Mouse (Mus musculus) brain, adult 2 months (tissue): Measurements from ENCODE around the gene Ptgs1.

Experiments
- DNase-seq: peaks from one replicate; pipeline ENCODE4 v3.0.0; 2011; ENCODE audit warnings: low read depth, low spot score

Ptgs1 gene

DNA sequence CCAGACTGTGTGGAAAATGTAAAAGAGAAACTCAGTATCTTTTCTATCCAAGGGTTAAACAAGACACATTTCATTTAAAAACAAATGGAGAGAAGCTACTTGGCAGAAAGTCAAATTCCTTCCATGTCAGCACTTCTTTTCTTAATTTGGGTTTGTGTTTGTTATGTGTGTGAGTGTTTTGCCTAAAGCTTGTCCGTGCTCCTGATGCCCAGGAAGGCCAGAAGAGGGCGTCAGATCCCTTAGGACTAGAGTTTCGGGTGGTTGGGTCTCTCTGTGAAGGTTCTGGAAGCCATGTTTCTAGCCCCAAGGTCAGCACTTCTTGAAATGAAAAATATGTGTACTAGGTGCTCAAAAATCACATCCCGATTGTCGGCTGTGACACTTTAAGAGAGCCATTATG is 15.8 kb upstream of the Ptgs1 start:
- peak; percentile 48 for DNase-seq

GRCm38 (mm10) chr2:36215203-36215739 is 15.0 kb upstream of the Ptgs1 start:
- no peak for DNase-seq

DNA sequence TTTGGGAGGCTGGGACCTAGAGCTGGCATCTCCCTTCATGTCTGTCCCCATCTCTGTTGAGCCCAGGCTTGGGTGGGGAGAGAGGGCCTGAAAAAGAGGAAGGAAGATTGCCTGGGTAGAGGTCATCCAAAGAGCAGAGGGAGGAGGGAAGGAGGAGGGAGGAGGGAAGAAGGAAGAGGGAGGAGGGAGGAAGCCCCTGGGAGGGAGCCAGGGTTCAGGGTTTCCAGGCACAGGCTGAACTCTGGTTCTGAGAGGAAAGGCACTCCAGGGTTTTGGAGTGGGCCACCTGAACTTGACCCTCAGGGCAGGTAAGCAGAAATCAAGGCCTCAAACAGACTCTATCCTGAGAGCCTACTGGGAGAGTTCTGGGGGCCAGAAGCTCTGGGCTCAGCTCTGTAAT is 13.7 kb upstream of the Ptgs1 start:
- no peak for DNase-seq

- peak; percentile 30 for DNase-seq
Observed at GRCm38 (mm10) chr2:36216953-36217573, 13.2 kb upstream of the Ptgs1 start.

DNA sequence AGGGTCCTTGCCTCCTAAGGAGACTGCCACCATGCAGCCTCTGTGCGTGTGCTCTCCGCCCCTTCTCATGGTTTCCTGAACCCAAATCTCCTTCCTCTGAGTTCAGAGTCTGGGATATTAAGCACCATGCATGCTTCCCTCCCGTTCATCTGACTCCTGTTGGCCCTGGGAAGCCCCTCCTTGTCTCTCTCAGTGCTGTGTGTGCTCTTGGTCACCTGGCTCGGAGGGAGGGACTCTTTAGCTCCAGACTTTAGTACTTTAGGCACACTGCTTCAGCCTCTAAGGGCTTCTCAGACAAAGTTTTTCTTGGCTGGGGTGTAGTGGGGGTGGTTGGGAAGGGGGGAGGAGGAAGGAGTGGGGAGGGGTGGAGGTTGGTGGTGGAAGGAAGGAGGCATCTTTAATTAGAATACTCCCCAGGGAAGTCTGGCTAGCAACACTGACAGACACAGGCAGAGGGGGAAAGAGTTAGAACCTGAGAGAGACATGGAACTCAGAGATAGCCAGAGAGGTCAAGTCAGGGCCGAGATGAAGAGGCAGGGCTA is 12.5 kb upstream of the Ptgs1 start:
- DNase-seq, result no peak

- no peak for DNase-seq
Observed at GRCm38 (mm10) chr2:36220106-36220505, 10.1 kb upstream of the Ptgs1 start.

DNA sequence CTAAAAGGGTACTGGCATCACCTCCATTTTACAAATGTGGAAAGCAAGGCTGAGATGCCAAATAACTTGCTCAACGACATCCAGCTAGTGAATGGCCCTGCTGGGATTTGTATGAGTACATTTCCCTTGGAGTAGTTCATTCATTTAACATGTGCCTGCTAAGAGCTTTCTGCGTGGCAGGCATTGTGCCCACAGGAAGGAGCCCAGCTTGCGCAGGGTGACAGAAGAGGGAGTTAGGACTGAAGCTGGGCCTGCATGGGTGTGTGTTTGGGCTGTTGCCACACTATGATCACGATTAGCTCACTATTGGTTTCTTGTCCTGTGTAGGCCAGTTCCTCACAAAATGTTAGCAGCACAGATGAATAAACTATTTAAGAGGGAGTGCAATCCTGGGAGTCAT is 9.3 kb upstream of the Ptgs1 start:
- peak; percentile 57 for DNase-seq

DNA sequence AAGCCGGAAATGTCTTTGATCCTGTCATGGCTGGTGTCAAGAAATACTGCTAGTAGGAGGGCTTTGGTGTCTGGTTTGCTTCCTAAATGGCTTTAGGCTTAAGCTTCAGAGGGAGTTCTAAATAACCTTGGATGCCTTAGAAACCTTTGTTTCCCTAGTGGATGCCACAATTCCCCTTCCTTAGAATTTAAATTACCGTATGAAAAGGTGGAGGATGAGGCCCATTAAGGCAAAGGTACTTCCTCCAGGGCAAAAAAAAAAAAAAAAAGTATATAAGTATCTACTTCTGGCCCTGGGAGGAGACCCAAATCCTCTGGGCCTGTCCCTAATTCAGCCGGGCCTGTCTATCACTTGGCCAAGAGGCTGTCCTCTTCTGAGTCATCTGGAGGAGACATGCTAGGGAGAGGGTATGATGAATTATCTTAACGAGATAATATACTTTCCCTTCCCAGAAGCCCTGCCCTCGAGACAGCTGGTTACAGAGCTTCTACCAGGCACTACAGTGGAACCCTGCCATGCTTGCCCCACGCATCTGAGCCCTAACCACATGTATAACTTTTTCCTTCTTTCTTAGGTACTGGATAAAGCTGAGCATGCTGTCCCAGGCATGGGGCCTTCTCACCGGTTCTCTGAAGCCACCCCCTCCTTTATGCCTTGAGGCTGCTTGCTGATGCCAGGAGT is 7.9 kb upstream of the Ptgs1 start:
- DNase-seq, result peak; percentile 56

DNA sequence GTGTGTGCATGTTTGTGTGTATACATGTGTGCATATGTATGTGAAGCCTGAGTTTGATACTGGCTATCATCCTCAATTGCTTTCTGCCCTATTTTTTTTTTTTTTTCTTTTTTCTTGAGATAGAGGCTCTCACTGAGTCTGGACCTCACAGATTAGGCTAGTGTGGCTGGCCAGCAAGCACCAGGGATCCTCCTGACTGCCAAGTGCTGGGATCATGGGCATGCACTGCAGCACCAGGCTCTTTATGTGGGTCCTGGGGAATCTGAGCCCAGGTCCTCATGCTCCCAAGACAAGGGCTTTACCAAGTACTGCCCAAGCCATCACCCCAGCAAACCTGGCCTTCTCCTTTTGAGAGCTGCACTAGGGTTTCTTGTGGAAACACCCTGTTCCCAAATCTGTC is 6.8 kb upstream of the Ptgs1 start:
- DNase-seq, result no peak

- no peak for DNase-seq
Observed at GRCm38 (mm10) chr2:36224153-36224552, 6.1 kb upstream of the Ptgs1 start.

- DNase-seq, result peak; percentile 71
Observed at GRCm38 (mm10) chr2:36224599-36224998, 5.6 kb upstream of the Ptgs1 start.

- no peak for DNase-seq
Observed at GRCm38 (mm10) chr2:36230967-36231366, 741 bp downstream of the Ptgs1 start.

DNA sequence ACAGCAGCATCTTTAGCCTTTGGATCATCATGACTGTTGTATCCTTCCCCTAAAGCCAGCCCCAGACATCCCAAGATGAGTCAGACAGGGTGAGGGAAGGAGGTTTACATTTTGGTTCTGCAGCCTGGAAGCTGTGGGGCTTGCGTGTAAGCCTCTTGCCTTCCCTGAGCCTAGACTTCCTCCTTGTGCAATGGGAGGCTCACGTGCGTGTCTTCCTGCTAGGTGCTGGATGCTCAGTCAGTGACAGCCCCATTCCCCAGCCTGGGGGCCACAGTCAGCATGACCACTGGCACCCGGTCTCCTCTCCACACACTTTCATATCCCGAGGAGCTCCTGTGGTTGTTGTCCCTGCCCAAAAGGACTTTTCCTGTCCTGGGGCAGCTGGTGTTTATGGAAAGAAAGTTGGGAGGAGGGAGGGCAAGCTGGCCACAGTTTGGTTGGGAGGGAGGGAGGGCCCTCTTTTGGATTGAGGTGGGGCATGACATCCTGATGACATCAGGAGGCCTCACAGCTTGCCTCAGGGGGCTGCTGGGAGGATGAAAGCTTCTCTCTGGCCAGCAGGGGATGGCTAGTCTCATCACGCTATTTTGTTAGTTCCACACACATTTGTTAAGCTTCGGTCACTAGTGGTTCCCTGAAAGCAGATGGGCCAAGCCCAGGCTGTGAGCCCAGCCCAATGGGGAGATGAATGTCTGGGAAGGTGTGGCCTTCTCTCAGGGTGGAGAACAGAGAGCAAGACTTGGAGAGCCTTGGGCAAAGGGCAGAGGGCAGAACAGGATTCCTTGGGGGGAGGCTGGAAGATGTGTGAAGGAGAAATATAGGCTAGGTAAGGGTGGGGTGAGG is 4.5 kb downstream of the Ptgs1 start:
- DNase-seq, result no peak

- DNase-seq, result peak; percentile 95
Observed at GRCm38 (mm10) chr2:36235917-36236316, 5.7 kb downstream of the Ptgs1 start.

- no peak for DNase-seq
Observed at GRCm38 (mm10) chr2:36236889-36237288, 6.7 kb downstream of the Ptgs1 start.

DNA sequence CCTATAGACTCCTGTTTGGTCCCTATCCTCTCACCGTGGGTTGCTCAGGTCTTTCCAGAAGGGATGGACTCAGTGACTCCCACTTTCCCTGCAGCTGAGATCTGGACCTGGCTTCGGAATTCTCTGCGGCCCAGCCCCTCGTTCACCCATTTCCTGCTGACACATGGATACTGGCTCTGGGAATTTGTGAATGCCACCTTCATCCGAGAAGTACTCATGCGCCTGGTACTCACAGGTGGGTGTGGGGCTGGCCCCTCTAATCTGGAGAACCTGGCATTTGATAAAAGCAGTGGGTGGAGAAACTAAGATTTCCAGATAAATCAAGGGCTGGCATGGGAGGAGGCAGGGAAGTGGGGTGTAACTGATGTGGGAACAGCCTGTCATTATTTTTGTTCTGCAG is 7.3 kb downstream of the Ptgs1 start:
- DNase-seq, result no peak

DNA sequence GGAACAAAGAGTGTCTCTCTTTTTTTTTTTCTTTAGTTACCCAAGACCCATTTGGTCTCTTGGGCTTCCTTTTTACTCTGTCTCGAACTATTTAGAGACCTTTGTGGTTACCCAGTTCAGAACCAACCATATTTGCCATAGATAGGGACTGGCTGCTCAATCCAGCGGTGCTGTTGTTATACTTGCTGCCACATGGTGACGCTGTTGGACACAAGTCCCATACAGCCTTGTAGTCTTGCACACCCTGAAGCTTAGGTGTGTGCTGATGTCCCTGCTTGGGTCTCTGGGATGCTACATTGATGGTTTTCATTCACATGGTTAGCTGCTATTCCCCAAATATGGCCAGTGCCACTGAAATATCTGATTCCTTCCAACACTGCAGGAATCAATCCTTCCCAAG is 8.2 kb downstream of the Ptgs1 start:
- no peak for DNase-seq

DNA sequence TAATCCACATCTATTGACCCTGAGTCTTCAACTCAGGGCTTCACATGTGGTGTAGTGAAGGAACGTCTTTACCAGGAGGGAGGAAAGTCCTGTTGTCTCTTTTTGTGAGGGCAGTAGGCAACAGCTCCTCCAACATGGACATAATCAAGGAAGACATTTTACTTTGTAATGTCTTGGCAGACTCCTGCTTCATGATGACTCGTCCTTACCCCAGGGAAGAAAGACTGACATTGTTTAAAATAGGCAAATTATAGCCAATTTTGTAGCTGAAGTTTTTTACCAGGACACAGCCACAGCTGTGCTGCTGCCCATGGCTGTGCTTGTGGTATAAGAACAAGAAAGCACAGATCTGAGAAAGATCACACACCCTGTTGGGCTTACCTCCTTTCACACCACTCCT is 8.7 kb downstream of the Ptgs1 start:
- DNase-seq, result no peak

DNA sequence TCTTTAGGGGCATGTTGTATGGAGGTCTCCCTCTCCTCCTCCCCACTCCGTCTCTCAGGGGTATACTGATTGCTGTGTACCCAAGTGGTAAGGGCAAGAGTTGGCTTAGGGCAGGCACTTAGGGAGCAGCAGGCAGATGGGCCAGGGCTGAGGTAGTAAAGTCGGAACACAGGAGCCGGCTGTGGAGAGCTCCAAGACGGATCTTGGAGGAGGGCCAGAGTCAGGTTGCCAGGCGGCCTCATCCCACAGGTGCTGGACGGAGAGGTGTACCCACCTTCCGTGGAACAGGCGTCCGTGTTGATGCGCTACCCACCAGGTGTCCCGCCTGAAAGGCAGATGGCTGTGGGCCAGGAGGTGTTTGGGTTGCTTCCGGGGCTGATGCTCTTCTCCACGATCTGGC is 12.3 kb downstream of the Ptgs1 start:
- peak; percentile 55 for DNase-seq

GRCm38 (mm10) chr2:36243296-36243891 is 13.2 kb downstream of the Ptgs1 start:
- DNase-seq, result no peak

DNA sequence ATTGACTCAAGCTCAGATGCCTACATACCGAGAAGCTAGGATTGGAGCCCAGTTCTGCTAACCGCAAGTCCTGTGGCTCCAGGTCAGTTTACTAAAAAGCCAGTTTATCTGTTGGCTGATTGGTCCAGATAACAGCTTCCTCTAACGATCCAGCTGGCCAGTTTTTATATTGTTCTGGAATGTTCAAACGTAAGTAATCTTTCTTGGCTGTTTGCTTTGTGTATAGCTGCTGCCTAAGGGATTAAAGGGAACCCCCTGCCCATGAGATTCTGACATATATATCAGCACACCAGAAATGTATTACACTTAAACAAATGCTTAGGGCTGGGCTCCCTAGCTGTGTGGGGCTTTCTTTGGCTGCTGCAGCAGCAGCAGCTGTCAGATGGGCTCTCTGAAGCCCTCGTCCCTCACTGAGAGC is 13.7 kb downstream of the Ptgs1 start:
- DNase-seq, result no peak

DNA sequence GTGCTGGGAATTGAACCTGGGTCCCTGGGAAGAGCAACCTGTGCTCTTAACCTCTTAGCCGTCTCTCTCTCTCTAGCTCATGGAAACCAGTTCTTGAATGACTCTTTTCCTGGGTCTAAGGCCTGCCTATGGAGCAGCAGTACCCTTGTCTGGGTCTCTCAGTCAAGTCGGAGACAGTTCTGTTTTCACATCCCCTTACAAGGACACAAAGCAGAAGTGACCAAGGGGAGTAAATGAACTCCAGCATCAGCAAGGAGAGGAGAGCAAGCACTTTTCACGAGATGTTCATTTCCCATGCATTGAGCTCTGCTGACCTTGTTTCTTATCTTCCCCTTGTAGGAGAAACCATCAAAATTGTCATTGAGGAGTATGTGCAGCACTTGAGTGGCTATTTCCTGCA is 14.5 kb downstream of the Ptgs1 start:
- peak; percentile 27 for DNase-seq
